Mouse (Mus musculus) limb, embryonic 12.5 days (tissue): ENCODE data around the gene Thpo. TPM values are rescaled to one million over a fixed set of nuclear protein-coding genes. Genes with fewer than 3 reads are reported as not detected.
A peak's percentile ranks its signal among the peaks of the same experiment; 100 is the strongest.

ENCODE experiments used
- ATAC-seq: fragments of 200-750 bp; cut with Nextera tagmentation; 2 replicates; pipeline ENCODE4 v1.8.0; 2017; ENCODE audit warnings: low read depth, moderate TSS enrichment; ENCODE audit not compliant: insufficient number of reproducible peaks, insufficient read depth, low FRiP score, low TSS enrichment
- H3K27ac ChIP-seq: fragments of 300-500 bp; sonication (generic); 2 replicates; pipeline ENCODE4 v1.5.1; 2016; ENCODE audit warnings: mild to moderate bottlenecking, moderate library complexity
- H3K27me3 ChIP-seq: fragments of 300-500 bp; sonication (generic); 2 replicates; pipeline ENCODE4 v1.6.1; 2016; ENCODE audit warnings: mild to moderate bottlenecking, moderate library complexity
- H3K36me3 ChIP-seq: fragments of 300-500 bp; sonication (generic); 2 replicates; pipeline ENCODE4 v1.6.1; 2016; ENCODE audit warnings: mild to moderate bottlenecking, moderate library complexity
- H3K4me1 ChIP-seq: fragments of 300-500 bp; sonication (generic); replicated peaks from 2 replicates; pipeline ENCODE4 v1.6.1; 2016
- H3K4me2 ChIP-seq: fragments of 300-500 bp; sonication (generic); 2 replicates; pipeline ENCODE4 v1.6.1; 2016; ENCODE audit warnings: mild to moderate bottlenecking, moderate library complexity
- H3K4me3 ChIP-seq: fragments of 300-500 bp; sonication (generic); replicated peaks from 2 replicates; pipeline ENCODE4 v1.5.1; 2016; ENCODE audit warnings: mild to moderate bottlenecking
- H3K9ac ChIP-seq: fragments of 300-500 bp; sonication (generic); replicated peaks from 2 replicates; pipeline ENCODE4 v1.6.1; 2016; ENCODE audit warnings: mild to moderate bottlenecking, moderate library complexity
- H3K9me3 ChIP-seq: fragments of 300-500 bp; sonication (generic); 2 replicates; pipeline ENCODE4 v1.6.1; 2016; ENCODE audit warnings: mild to moderate bottlenecking, moderate library complexity
- WGBS: fragments of 180-500 bp; shearing (Covaris S2); methylation state at CpG from one replicate; pipeline ENCODE4 v1.1.7; 2016; 5-methylcytosine and 5-hydroxymethylcytosine counted together
- polyA plus RNA-seq: library from polyadenylated mRNA; unstranded; fragments of >200 nt; fragmentation: Nextera tagmentation; extraction: Ambion mirVana; gene quantifications from 2 replicates; pipeline ENCODE4 v1.2.1, GENCODE M21; 2016

Thpo gene
- polyA plus RNA-seq, 1 experiment from 2014 or later: 0.48 TPM

GRCm38 (mm10) chr16:20703071-20703470, 31.2 kb downstream of the Thpo start:
- H3K4me1 ChIP-seq: peaks cover 30% of the 10 kb centered on the region
- H3K27me3 ChIP-seq: no peaks in the 10 kb centered on the region
- H3K9me3 ChIP-seq: no peaks in the 10 kb centered on the region
- H3K27ac ChIP-seq: no peak overlapping the region
- no peak overlapping the region for H3K4me2 ChIP-seq
- peaks cover 52% of the 10 kb centered on the region for H3K36me3 ChIP-seq
- ATAC-seq: no peak
- no peak overlapping the region for H3K9ac ChIP-seq
- no peak overlapping the region for H3K4me3 ChIP-seq
- WGBS: 92% methylated on average over 10 of the region's 10 CpGs

DNA sequence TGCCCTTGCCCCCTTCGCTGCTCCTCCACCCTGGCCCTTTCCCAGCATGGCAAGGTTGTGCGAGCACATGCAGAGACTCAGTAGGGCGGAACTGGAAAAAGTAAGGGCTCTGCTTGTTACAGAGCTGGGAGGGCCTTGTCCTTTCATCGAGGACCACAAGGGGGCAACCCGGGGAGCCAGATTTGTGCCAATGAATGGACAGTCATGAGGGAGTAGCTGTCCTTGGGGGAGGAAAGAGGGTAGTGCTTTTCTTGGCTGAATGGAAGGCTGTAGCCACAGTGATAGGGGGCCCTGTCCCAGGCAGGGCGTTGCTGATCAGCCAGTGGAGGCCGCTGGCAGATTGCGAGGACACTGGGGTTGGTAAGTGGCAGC, 31.8 kb downstream of the Thpo start:
- peaks cover 30% of the 10 kb centered on the region for H3K4me1 ChIP-seq
- no peaks in the 10 kb centered on the region for H3K9me3 ChIP-seq
- peak overlapping the region; percentile 81 for H3K27ac ChIP-seq
- H3K27me3 ChIP-seq: no peaks in the 10 kb centered on the region
- no peak overlapping the region for H3K9ac ChIP-seq
- no peak overlapping the region for H3K4me3 ChIP-seq
- WGBS: 10% methylated on average over 8 of the region's 8 CpGs
- peak; percentile 53; the same call in 1 of the 2 replicates for ATAC-seq
- 0 out of 2 replicates have a peak overlapping the region, but pooled peaks have one; percentile 36 for H3K4me2 ChIP-seq
- H3K36me3 ChIP-seq: peaks cover 46% of the 10 kb centered on the region

GRCm38 (mm10) chr16:20701729-20702521, 32.4 kb downstream of the Thpo start:
- Histone ChIP-seq H3K4me3 (peak overlapping the region; percentile 13; the same call in 1 of the 2 replicates), H3K36me3 (peaks cover 40% of the 10 kb centered on the region), H3K27ac (peak overlapping the region; percentile 81), H3K4me1 (peaks cover 30% of the 10 kb centered on the region), H3K9me3 (no peaks in the 10 kb centered on the region), H3K4me2 (peak overlapping the region; percentile 36), H3K9ac (peak overlapping the region; percentile 37; the same call in 1 of the 2 replicates), H3K27me3 (no peaks in the 10 kb centered on the region)
- WGBS: 15% methylated on average over 12 of the region's 12 CpGs
- ATAC-seq: peak; percentile 39; the same call in 1 of the 2 replicates

DNA sequence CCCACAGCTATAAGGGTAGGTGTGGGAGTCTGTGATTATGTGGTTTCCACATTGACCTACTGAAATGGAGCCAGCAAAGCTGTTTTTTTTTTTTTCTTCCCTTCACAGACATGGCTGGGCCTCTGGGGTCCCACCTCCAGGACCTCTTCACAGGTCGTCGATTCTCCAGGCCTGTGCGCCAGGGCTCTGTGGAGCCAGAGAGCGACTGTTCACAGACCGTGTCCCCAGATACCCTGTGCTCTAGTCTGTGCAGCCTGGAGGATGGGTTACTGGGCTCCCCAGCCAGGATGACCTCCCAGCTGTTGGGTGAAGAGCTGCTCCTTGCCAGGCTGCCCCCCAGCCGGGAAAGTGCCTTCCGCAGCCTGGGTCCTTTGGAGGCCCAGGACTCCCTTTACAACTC, 33.0 kb downstream of the Thpo start:
- 45% methylated on average over 7 of the region's 7 CpGs for WGBS

GRCm38 (mm10) chr16:20700036-20700435, 34.3 kb downstream of the Thpo start:
- Histone ChIP-seq H3K4me1 (peaks cover 45% of the 10 kb centered on the region), H3K9ac (no peak overlapping the region; the same call in 1 of the 2 replicates), H3K27ac (peak overlapping the region; percentile 62), H3K27me3 (peaks cover 10% of the 10 kb centered on the region; the same call in 1 of the 2 replicates), H3K9me3 (no peaks in the 10 kb centered on the region), H3K4me2 (no peak overlapping the region), H3K4me3 (no peak overlapping the region), H3K36me3 (peaks cover 21% of the 10 kb centered on the region)
- WGBS: 23% methylated on average over 5 of the region's 5 CpGs
- ATAC-seq: no peak

More for the DNA sequence above, 33.0 kb downstream of the Thpo start:
- Histone ChIP-seq H3K4me2 (peak overlapping the region; percentile 36), H3K4me3 (no peak overlapping the region), H3K4me1 (peaks cover 34% of the 10 kb centered on the region), H3K9ac (peak overlapping the region; percentile 37; the same call in 1 of the 2 replicates), H3K9me3 (no peaks in the 10 kb centered on the region), H3K27me3 (peaks cover 4% of the 10 kb centered on the region; the same call in 1 of the 2 replicates), H3K27ac (peak overlapping the region; percentile 81), H3K36me3 (peaks cover 34% of the 10 kb centered on the region)
- no peak; the same call in 1 of the 2 replicates for ATAC-seq

DNA sequence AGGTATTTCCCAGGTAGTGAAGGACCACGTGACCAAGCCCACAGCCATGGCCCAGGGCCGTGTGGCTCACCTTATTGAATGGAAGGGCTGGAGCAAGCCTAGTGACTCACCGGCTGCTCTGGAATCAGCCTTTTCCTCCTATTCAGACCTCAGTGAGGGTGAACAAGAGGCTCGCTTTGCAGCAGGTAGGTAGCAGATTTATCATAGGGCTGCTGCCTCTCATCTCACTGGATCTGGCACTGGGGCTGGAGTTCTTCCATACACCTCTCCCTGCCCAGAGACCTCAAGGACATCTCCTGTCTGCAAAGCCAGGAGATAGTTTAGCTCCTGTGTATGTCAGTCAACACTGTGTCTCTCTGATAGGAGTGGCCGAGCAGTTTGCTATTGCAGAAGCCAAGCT, 35.0 kb downstream of the Thpo start:
- peaks cover 45% of the 10 kb centered on the region for H3K4me1 ChIP-seq
- H3K4me3 ChIP-seq: no peak overlapping the region
- peaks cover 16% of the 10 kb centered on the region; the same call in 1 of the 2 replicates for H3K27me3 ChIP-seq
- H3K36me3 ChIP-seq: peaks cover 15% of the 10 kb centered on the region
- WGBS: 76% methylated on average over 5 of the region's 5 CpGs
- no peak overlapping the region for H3K4me2 ChIP-seq
- no peak for ATAC-seq
- H3K9ac ChIP-seq: no peak overlapping the region
- H3K9me3 ChIP-seq: no peaks in the 10 kb centered on the region
- no peak overlapping the region for H3K27ac ChIP-seq

GRCm38 (mm10) chr16:20695622-20696323, 38.5 kb downstream of the Thpo start:
- 3% methylated on average over 46 of the region's 46 CpGs for WGBS
- Histone ChIP-seq H3K36me3 (peaks cover 21% of the 10 kb centered on the region), H3K9ac (peak overlapping the region; percentile 58), H3K4me1 (peaks cover 46% of the 10 kb centered on the region), H3K27ac (no peak overlapping the region), H3K4me2 (peak overlapping the region; percentile 69), H3K9me3 (no peaks in the 10 kb centered on the region), H3K27me3 (peaks cover 16% of the 10 kb centered on the region; the same call in 1 of the 2 replicates), H3K4me3 (peak overlapping the region; percentile 43)
- peak; percentile 66 for ATAC-seq

GRCm38 (mm10) chr16:20694781-20695180, 39.5 kb downstream of the Thpo start:
- Histone ChIP-seq H3K27me3 (peaks cover 16% of the 10 kb centered on the region; the same call in 1 of the 2 replicates), H3K27ac (no peak overlapping the region), H3K9ac (no peak overlapping the region), H3K9me3 (no peaks in the 10 kb centered on the region), H3K4me1 (peaks cover 40% of the 10 kb centered on the region), H3K4me3 (no peak overlapping the region), H3K36me3 (peaks cover 31% of the 10 kb centered on the region), H3K4me2 (no peak overlapping the region)
- no peak for ATAC-seq
- 86% methylated on average over 8 of the region's 8 CpGs for WGBS

GRCm38 (mm10) chr16:20693111-20693701, 41.1 kb downstream of the Thpo start, which contains the start of gene Fam131a:
Gene Fam131a, plus strand, starts transcription at chr16:20693241.
- H3K9ac ChIP-seq: peak within 1 kb of the TSS; percentile 65
- WGBS: 1% methylated on average over 34 of the region's 37 CpGs
- ATAC-seq: peak; percentile 91
- peak within 1 kb of the TSS; percentile 84 for H3K27ac ChIP-seq
- H3K4me3 ChIP-seq: peak within 1 kb of the TSS; percentile 60
- H3K4me2 ChIP-seq: peak within 1 kb of the TSS; percentile 77
- H3K36me3 ChIP-seq: peaks cover 43% of the 10 kb centered on the region
- peaks cover 32% of the 10 kb centered on the region for H3K4me1 ChIP-seq
- H3K9me3 ChIP-seq: no peaks in the 10 kb centered on the region
- peaks cover 16% of the 10 kb centered on the region; the same call in 1 of the 2 replicates for H3K27me3 ChIP-seq

DNA sequence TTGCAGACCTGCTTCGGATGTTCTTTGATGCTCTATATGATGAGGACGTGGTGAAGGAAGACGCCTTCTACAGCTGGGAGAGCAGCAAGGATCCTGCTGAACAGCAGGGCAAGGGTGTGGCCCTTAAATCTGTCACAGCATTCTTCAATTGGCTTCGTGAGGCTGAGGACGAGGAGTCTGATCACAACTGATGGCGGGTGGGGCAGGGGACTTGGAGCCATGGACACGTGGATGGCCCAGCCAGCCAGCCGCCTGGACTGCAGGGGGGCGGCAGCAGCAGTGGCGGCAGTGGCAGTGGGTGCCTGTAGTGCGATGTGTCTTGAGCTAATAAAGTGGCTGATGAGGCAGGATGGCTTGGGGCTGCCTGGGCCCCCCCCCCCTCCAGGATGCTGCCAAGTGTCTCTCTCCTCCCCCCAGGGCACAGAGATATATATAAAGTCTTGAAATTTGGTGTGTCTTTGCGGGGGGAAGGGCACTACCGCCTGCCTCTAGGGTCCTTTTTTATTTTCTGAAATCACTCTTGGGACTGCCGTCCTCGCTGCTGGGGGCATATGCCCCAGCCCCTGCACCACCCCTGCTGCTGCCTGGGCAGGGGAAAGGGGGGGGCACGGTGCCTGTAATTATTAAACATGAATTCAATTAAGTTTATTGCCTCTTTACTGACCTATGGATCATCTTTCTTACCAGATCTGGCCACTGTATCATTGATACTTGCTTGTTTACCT, 41.9 kb downstream of the Thpo start:
- Histone ChIP-seq H3K27ac (peak overlapping the region; percentile 14; the same call in 1 of the 2 replicates), H3K9me3 (no peaks in the 10 kb centered on the region), H3K9ac (no peak overlapping the region), H3K4me3 (no peak overlapping the region), H3K4me1 (peaks cover 32% of the 10 kb centered on the region), H3K27me3 (peaks cover 16% of the 10 kb centered on the region; the same call in 1 of the 2 replicates), H3K4me2 (peak overlapping the region; percentile 77), H3K36me3 (peaks cover 51% of the 10 kb centered on the region)
- ATAC-seq: no peak
- WGBS: 34% methylated on average over 16 of the region's 16 CpGs
